Mouse (Mus musculus) spleen, adult 10 weeks (tissue): Measurements from ENCODE around the gene Gpr62. TPM values are rescaled to one million over a fixed set of nuclear protein-coding genes. Genes with fewer than 3 reads are reported as not detected.

Experiments
- polyA plus RNA-seq: library from polyadenylated mRNA; stranded (reverse); fragments of 350-450 nt; fragmentation: Illumina TruSeq; extraction: RNeasy Lipid Tissue Mini Kit (QIAGEN cat#74804); gene quantifications from one replicate; pipeline ENCODE4 v1.2.3, GENCODE M21; 2015; ENCODE audit warnings: low replicate concordance; ENCODE audit not compliant: insufficient read depth

Gene Gpr62
- not detected for polyA plus RNA-seq

GRCm38 (mm10) chr9:106465571-106466200 lies at the start of gene Gpr62:
Gene Gpr62 (minus strand): TSS chr9:106465938.

GRCm38 (mm10) chr9:106514273-106514672 lies 48.5 kb upstream of the Gpr62 start, which contains the start of gene Iqcf5:
Gene Iqcf5 (plus strand): TSS chr9:106514573.

GRCm38 (mm10) chr9:106499667-106500066 lies 33.9 kb upstream of the Gpr62 start, which contains the start of gene Iqcf1:
Gene Iqcf1 (plus strand): TSS chr9:106499967.

GRCm38 (mm10) chr9:106476924-106477484 lies 11.3 kb upstream of the Gpr62 start, which contains the start of gene Parp3:
Gene Parp3 (minus strand): TSS chr9:106476949.

GRCm38 (mm10) chr9:106475663-106476001 lies 9.9 kb upstream of the Gpr62 start, which contains the start of gene Rrp9:
Gene Rrp9 (plus strand): TSS chr9:106475963.

GRCm38 (mm10) chr9:106453271-106454070 lies 12.3 kb downstream of the Gpr62 start, which contains the start of gene Pcbp4:
Gene Pcbp4 (plus strand): TSS chr9:106453291.

GRCm38 (mm10) chr9:106447348-106447747 lies 18.4 kb downstream of the Gpr62 start, which contains the start of the genes Abhd14b and Abhd14a:
Gene Abhd14b (plus strand): TSS chr9:106447459.
Gene Abhd14a (minus strand): TSS chr9:106447678.

GRCm38 (mm10) chr9:106429221-106430014 lies 36.3 kb downstream of the Gpr62 start, which contains the start of gene Rpl29:
Gene Rpl29 (plus strand): TSS chr9:106429454.

Other genes starting within 250 kb of the Gpr62 start
- gene Tlr9, start 243.3 kb downstream of the Gpr62 start, polyA plus RNA-seq = 31.3 TPM
- 34.6 TPM for gene Alas1, start 217.3 kb downstream of the Gpr62 start, polyA plus RNA-seq
- gene Poc1a, start 184.9 kb downstream of the Gpr62 start, polyA plus RNA-seq = 1.4 TPM
- gene Dusp7, start 97.3 kb downstream of the Gpr62 start, polyA plus RNA-seq = 29.6 TPM
- gene Rpl29, start 36.5 kb downstream of the Gpr62 start, polyA plus RNA-seq = 347 TPM
- gene Acy1, start 27.6 kb downstream of the Gpr62 start, polyA plus RNA-seq = 5.5 TPM
- gene Abhd14b, start 18.5 kb downstream of the Gpr62 start, polyA plus RNA-seq = 19.7 TPM
- 5.2 TPM for gene Abhd14a, start 18.3 kb downstream of the Gpr62 start, polyA plus RNA-seq
- gene Pcbp4, start 12.6 kb downstream of the Gpr62 start, polyA plus RNA-seq = 2.1 TPM
- 23.6 TPM for gene Rrp9, start 10.0 kb upstream of the Gpr62 start, polyA plus RNA-seq
- gene Parp3, start 11.0 kb upstream of the Gpr62 start, polyA plus RNA-seq = 53.9 TPM
- gene Iqcf1, start 34.0 kb upstream of the Gpr62 start, polyA plus RNA-seq = not detected
- not detected for gene Iqcf5, start 48.6 kb upstream of the Gpr62 start, polyA plus RNA-seq
- gene Iqcf3, start 95.7 kb upstream of the Gpr62 start, polyA plus RNA-seq = not detected
- not detected for gene Iqcf4, start 105.1 kb upstream of the Gpr62 start, polyA plus RNA-seq
- not detected for gene Iqcf6, start 160.6 kb upstream of the Gpr62 start, polyA plus RNA-seq
- not detected for gene Grm2, start 190.1 kb upstream of the Gpr62 start, polyA plus RNA-seq
- 25.8 TPM for gene Tex264, start 220.0 kb upstream of the Gpr62 start, polyA plus RNA-seq